Mouse (Mus musculus) limb, embryonic 14.5 days (tissue): Measurements from ENCODE around the gene Ankrd39. TPM values are rescaled to one million over a fixed set of nuclear protein-coding genes. Genes with fewer than 3 reads are reported as not detected.

Experiments
- ATAC-seq: fragments of 200-750 bp; cut with Nextera tagmentation; 2 replicates; pipeline ENCODE4 v1.8.0; 2017; ENCODE audit warnings: low read depth, moderate number of reproducible peaks, moderate TSS enrichment; ENCODE audit not compliant: low FRiP score
- DNase-seq: peaks from one replicate; pipeline ENCODE4 v3.0.0-alpha.2; 2015; ENCODE audit warnings: low spot score
- H3K27ac ChIP-seq: fragments of 300-500 bp; sonication (generic); replicated peaks from 2 replicates; pipeline ENCODE4 v1.5.1; 2014; ENCODE audit warnings: low read depth, mild to moderate bottlenecking, low read length, moderate library complexity, mixed read lengths
- H3K27me3 ChIP-seq: fragments of 300-500 bp; sonication (generic); 2 replicates; pipeline ENCODE4 v1.6.1; 2014; ENCODE audit warnings: low read length, mixed read lengths; ENCODE audit not compliant: control insufficient read depth, insufficient read depth
- H3K36me3 ChIP-seq: fragments of 300-500 bp; sonication (generic); 2 replicates; pipeline ENCODE4 v1.6.1; 2014; ENCODE audit warnings: mild to moderate bottlenecking, low read length, moderate library complexity, mixed read lengths; ENCODE audit not compliant: control insufficient read depth, insufficient read depth
- H3K4me1 ChIP-seq: fragments of 300-500 bp; sonication (generic); 2 replicates; pipeline ENCODE4 v1.6.1; 2014; ENCODE audit warnings: antibody characterized with exemption, low read length, mixed read lengths; ENCODE audit not compliant: control insufficient read depth, insufficient read depth
- H3K4me2 ChIP-seq: fragments of 300-500 bp; sonication (generic); replicated peaks from 2 replicates; pipeline ENCODE4 v1.6.1; 2014; ENCODE audit warnings: low read depth, mild to moderate bottlenecking, low read length, moderate library complexity; ENCODE audit not compliant: severe bottlenecking
- H3K4me3 ChIP-seq: fragments of 300-500 bp; sonication (generic); replicated peaks from 2 replicates; pipeline ENCODE4 v1.5.1; 2014; ENCODE audit warnings: low read length
- H3K9ac ChIP-seq: fragments of 300-500 bp; sonication (generic); 2 replicates; pipeline ENCODE4 v1.6.1; 2014; ENCODE audit warnings: mild to moderate bottlenecking, low read depth, low read length, moderate library complexity; ENCODE audit not compliant: severe bottlenecking
- H3K9me3 ChIP-seq: fragments of 300-500 bp; sonication (generic); 2 replicates; pipeline ENCODE4 v1.6.1; 2016; ENCODE audit warnings: low read length; ENCODE audit not compliant: control insufficient read depth
- POLR2A ChIP-seq: fragments of 200-500 bp; IDR thresholded peaks from 2 replicates; pipeline ENCODE4 v1.8.0; 2012; ENCODE audit warnings: inconsistent platforms, mild to moderate bottlenecking, moderate library complexity, borderline replicate concordance; ENCODE audit not compliant: insufficient read depth, insufficient read length; ENCODE audit errors: extremely low read depth
- WGBS: fragments of 180-500 bp; shearing (Covaris S2); extraction: QIAGEN DNeasy Blood & Tissue Kit; methylation state at CpG from one replicate; pipeline ENCODE4 v1.1.7; 2014; 5-methylcytosine and 5-hydroxymethylcytosine counted together
- polyA plus RNA-seq, 2 experiments: library from polyadenylated mRNA; depleted of rRNA in 1 of 2; stranded (reverse) in 1 of 2; unstranded in 1 of 2; fragments of >200 nt; fragmentation: Nextera tagmentation in 1 of 2; extraction: Ambion mirVana in 1 of 2; gene quantifications; 2 replicates each; pipeline versions ENCODE4 v1.2.1 to v1.2.3; 2012 to 2014

Gene Ankrd39
- polyA plus RNA-seq, 2 experiments, result 22.4 to 22.9 TPM

DNA sequence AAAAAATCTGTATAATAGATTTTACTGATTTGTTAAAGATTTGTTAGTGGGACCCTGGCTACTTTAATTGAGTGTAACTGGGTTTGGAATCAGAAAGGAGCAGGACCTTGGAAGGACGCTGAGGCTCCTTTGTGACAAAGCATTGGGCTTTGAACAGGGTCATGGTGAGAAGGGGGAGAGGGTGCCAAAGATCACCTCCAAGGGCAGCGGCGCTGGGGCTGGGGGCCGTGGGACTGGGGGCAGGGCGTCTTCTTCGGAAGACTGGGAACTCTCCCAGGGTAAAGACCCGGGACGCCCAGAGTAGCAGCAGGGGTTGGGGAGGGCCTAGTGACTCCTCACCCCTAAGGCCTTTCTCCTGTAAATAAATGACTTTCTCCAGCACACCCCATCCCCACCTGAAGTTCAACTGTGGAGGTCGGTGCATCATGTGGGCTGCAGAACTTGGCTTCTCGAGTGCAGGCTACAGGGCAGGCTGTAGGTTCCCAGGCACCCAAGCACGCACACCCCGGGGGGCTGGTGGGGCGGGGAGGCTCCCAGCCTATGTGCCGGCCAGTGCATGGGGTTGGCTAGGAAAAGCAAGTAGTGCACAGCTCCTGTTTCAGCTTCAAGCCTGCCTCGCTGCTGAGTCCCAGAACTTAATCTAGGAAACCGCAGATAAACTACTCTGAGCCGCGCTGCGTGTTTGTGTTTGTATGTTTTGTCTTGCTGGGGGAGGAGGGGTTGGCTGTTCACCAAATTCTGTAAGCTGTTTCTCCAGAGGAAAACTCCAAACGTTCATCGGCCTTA, 20.8 kb upstream of the Ankrd39 start:
- H3K27me3 ChIP-seq, result no peaks in the 10 kb centered on the region
- no peak for DNase-seq
- H3K36me3 ChIP-seq, result no peaks in the 10 kb centered on the region
- WGBS, result 44% methylated on average over 21 of the region's 21 CpGs
- no peaks in the 10 kb centered on the region for H3K9me3 ChIP-seq
- no peak overlapping the region for H3K27ac ChIP-seq
- H3K4me1 ChIP-seq, result peaks cover 18% of the 10 kb centered on the region
- H3K4me3 ChIP-seq, result no peak overlapping the region
- H3K4me2 ChIP-seq, result no peak overlapping the region
- no peak for ATAC-seq
- TF ChIP-seq POLR2A, result no peak
- H3K9ac ChIP-seq, result 0 out of 2 replicates have a peak overlapping the region, but pooled peaks have one; percentile 9

DNA sequence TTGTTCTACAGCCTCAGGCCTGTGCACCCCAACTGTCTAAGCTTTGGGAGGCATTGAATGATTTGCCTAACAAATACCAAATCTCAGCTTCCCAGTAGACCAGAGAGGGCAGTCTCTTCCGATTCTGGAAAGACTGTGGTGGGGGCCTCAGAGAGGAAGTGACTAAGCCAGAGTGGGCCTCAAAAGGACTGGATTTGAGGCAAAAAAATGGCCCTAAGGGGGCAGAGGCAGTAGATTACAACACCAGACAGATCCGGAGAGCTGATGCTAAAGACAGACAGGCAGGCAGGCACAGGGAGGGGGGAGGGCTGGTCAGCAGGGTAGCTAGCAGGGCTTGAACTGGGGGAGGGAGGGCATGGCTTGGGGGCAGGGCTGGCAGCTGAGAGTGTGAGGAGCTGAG, 19.2 kb upstream of the Ankrd39 start:
- 11% methylated on average over 2 of the region's 2 CpGs for WGBS
- no peak overlapping the region for H3K4me3 ChIP-seq
- H3K27ac ChIP-seq, result no peak overlapping the region

DNA sequence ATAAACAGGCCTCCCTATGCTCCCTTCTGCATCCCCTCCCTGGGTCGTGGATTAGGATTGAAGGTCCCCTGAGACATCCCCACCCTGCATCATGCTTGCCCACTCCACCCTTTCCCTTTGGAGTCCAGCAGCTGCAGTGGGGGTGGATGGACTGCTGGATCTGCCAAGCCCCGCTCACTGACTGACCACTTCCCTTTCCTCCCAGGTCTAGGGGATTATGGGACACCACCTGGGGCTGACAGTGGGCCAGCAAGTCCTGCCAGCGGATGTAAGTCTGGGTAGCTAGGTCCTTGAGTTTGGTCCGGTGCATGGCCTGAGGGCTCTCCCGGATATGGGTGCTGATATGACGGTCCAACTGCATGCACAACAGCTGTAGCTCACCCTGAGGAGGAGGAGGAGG, 16.9 kb upstream of the Ankrd39 start:
- H3K27me3 ChIP-seq, result no peaks in the 10 kb centered on the region
- DNase-seq, result no peak
- WGBS, result 76% methylated on average over 6 of the region's 6 CpGs
- no peak overlapping the region for H3K9ac ChIP-seq
- no peak for ATAC-seq
- no peaks in the 10 kb centered on the region for H3K36me3 ChIP-seq
- no peak overlapping the region for H3K4me3 ChIP-seq
- H3K4me1 ChIP-seq, result peaks cover 25% of the 10 kb centered on the region
- no peak overlapping the region for H3K4me2 ChIP-seq
- no peak overlapping the region for H3K27ac ChIP-seq
- TF ChIP-seq POLR2A, result no peak
- H3K9me3 ChIP-seq, result no peaks in the 10 kb centered on the region

More for the DNA sequence above, 19.2 kb upstream of the Ankrd39 start:
- Histone ChIP-seq H3K4me2 (no peak overlapping the region), H3K4me1 (peaks cover 18% of the 10 kb centered on the region), H3K36me3 (no peaks in the 10 kb centered on the region), H3K9me3 (no peaks in the 10 kb centered on the region), H3K9ac (no peak overlapping the region), H3K27me3 (no peaks in the 10 kb centered on the region)
- no peak for ATAC-seq
- TF ChIP-seq POLR2A, result no peak
- DNase-seq, result no peak

- TF ChIP-seq POLR2A, result no peak
- DNase-seq (no peak), ATAC-seq (no peak)
- Histone ChIP-seq H3K4me1 (peaks cover 30% of the 10 kb centered on the region), H3K9me3 (no peaks in the 10 kb centered on the region), H3K36me3 (no peaks in the 10 kb centered on the region), H3K27me3 (no peaks in the 10 kb centered on the region), H3K27ac (no peak overlapping the region), H3K9ac (no peak overlapping the region), H3K4me2 (no peak overlapping the region), H3K4me3 (no peak overlapping the region)
- 38% methylated on average over 4 of the region's 4 CpGs for WGBS
These were observed 16.4 kb upstream of the Ankrd39 start for GRCm38 (mm10) chr1:36563632-36564031.

DNA sequence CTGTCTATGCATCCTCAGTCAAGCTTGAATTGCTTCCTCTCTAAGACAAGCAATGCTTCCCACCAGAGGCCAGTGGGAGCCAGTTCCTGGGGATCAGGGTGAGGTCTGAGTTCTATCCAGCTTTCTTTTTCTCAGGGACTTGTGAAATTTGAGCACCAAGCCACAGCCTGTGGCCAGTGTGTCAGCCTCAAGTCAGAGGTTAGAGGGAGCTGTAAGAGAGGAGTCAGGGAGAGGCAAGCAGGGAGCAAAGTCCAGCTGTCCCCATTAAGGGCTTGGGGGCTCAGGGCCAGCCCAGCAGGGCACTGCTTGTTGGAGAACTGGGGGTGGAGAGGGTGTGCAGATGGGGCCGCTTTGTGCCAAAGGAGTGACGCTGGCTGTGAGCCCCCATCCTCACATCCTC, 16.0 kb upstream of the Ankrd39 start:
- 61% methylated on average over 2 of the region's 2 CpGs for WGBS

More for the DNA sequence above, 16.0 kb upstream of the Ankrd39 start:
- Histone ChIP-seq H3K9ac (no peak overlapping the region), H3K4me1 (peaks cover 31% of the 10 kb centered on the region), H3K36me3 (no peaks in the 10 kb centered on the region), H3K4me2 (no peak overlapping the region), H3K27ac (no peak overlapping the region), H3K4me3 (no peak overlapping the region), H3K9me3 (no peaks in the 10 kb centered on the region), H3K27me3 (no peaks in the 10 kb centered on the region)
- no peak for TF ChIP-seq POLR2A
- no peak for DNase-seq
- ATAC-seq, result no peak
